In genomic region chr14:121348256-121348655, GRCm38 (mm10) we compare ENCODE assay signal across 8 mouse cellular contexts. TPM values are rescaled to one million over a fixed set of nuclear protein-coding genes. Genes with fewer than 3 reads are reported as not detected.
DNase-seq lines count a peak whose midpoint lies in the region; ATAC-seq and TF ChIP-seq lines count a peak whose summit lies in the region.

No protein-coding gene starts in this region.

- ATAC-seq in kidney, postnatal 0 days (replicated peaks; ENCODE audit: low FRiP score, low read depth): peak; percentile 61; the same call in 1 of the 2 replicates
- no peak for ATAC-seq in neural tube, embryonic 15.5 days (ENCODE audit: low FRiP score)
- ATAC-seq in monocyte, adult 5-6 weeks (replicated peaks; ENCODE audit: insufficient number of reproducible peaks, low FRiP score, low TSS enrichment, poor library complexity, severe bottlenecking): no peak

- no peaks in the 10 kb centered on the region for H3K36me3 ChIP-seq in heart, embryonic 10.5 days
- H3K36me3 ChIP-seq in kidney, postnatal 0 days (ENCODE audit: insufficient read depth, low read length): no peaks in the 10 kb centered on the region
- H3K36me3 ChIP-seq in neural tube, embryonic 15.5 days: no peaks in the 10 kb centered on the region

- no peaks in the 10 kb centered on the region for H3K9me3 ChIP-seq in heart, embryonic 10.5 days
- H3K9me3 ChIP-seq in kidney, postnatal 0 days (replicated peaks; ENCODE audit: low read length): no peaks in the 10 kb centered on the region
- H3K9me3 ChIP-seq in neural tube, embryonic 15.5 days (replicated peaks): no peaks in the 10 kb centered on the region

- TF ChIP-seq CTCF in kidney, postnatal 0 days (IDR thresholded peaks at IDR 0.05; ENCODE audit: low read depth): no peak

- H3K27ac ChIP-seq in heart, embryonic 10.5 days: peak overlapping the region; percentile 42
- H3K27ac ChIP-seq in kidney, postnatal 0 days: peak overlapping the region; percentile 47; the same call in 1 of the 2 replicates
- 0 out of 2 replicates have a peak overlapping the region, but pooled peaks have one; percentile 28 for H3K27ac ChIP-seq in neural tube, embryonic 15.5 days (replicated peaks)

- WGBS in heart, embryonic 10.5 days: 46% methylated on average over 8 of the region's 8 CpGs
- 24% methylated on average over 8 of the region's 8 CpGs for WGBS in kidney, postnatal 0 days
- 45% methylated on average over 8 of the region's 8 CpGs for WGBS in neural tube, embryonic 15.5 days

- peaks cover 87% of the 10 kb centered on the region for H3K4me1 ChIP-seq in heart, embryonic 10.5 days
- H3K4me1 ChIP-seq in kidney, postnatal 0 days (replicated peaks; ENCODE audit: insufficient read depth, low read length): peaks cover 40% of the 10 kb centered on the region
- H3K4me1 ChIP-seq in neural tube, embryonic 15.5 days: peaks cover 49% of the 10 kb centered on the region

- no peak overlapping the region for H3K4me3 ChIP-seq in heart, embryonic 10.5 days
- H3K4me3 ChIP-seq in kidney, postnatal 0 days (replicated peaks; ENCODE audit: low read depth, low read length): no peak overlapping the region
- H3K4me3 ChIP-seq in neural tube, embryonic 15.5 days (replicated peaks): no peak overlapping the region

- peak; percentile 32 to 56 for DNase-seq in cerebellum, postnatal 4 days (ENCODE audit: low spot score in 2 of 2)
- DNase-seq in cerebellum, adult 9-11 months: no peak
- peak; percentile 80 for DNase-seq in MN1 (ENCODE audit: low spot score)
- DNase-seq in heart, embryonic 10.5 days (ENCODE audit: low spot score): no peak
- DNase-seq in kidney, postnatal 0 days (ENCODE audit: low spot score): peak; percentile 89
- no peak for DNase-seq in spleen, postnatal 10 days (ENCODE audit: low spot score in 2 of 2)

- no peak overlapping the region for H3K4me2 ChIP-seq in kidney, postnatal 0 days (ENCODE audit: low read length)
- no peak overlapping the region for H3K4me2 ChIP-seq in neural tube, embryonic 15.5 days

- H3K27me3 ChIP-seq in heart, embryonic 10.5 days (ENCODE audit: insufficient read depth, poor library complexity, severe bottlenecking): no peaks in the 10 kb centered on the region
- H3K27me3 ChIP-seq in kidney, postnatal 0 days (ENCODE audit: insufficient read depth, low read length): no peaks in the 10 kb centered on the region
- H3K27me3 ChIP-seq in neural tube, embryonic 15.5 days (replicated peaks): no peaks in the 10 kb centered on the region

- H3K9ac ChIP-seq in kidney, postnatal 0 days (ENCODE audit: low read depth, low read length): no peak overlapping the region
- H3K9ac ChIP-seq in neural tube, embryonic 15.5 days (replicated peaks): no peak overlapping the region

RNA-seq across cellular contexts. Expression of gene Stk24, which starts 31.6 kb away (rescaled TPM):
- polyA plus RNA-seq in heart, embryonic 10.5 days (2016; fragmentation: Nextera tagmentation; extraction: Ambion mirVana): 37.9 and 39.8 TPM in 2 replicates
- polyA plus RNA-seq in kidney, postnatal 0 days (2015; fragmentation: Nextera tagmentation; extraction: Ambion mirVana): 33.2 and 36.6 TPM in 2 replicates
- 15.2 and 22.0 TPM in 2 replicates for polyA plus RNA-seq in neural tube, embryonic 15.5 days (2015; fragmentation: Nextera tagmentation; extraction: Ambion mirVana)
- total RNA-seq in monocyte, adult 5-6 weeks (2017): 267 to 321 TPM (median 302 TPM) in 3 replicates

Comparison
In these comparisons a context has a peak if more than half of its experiments do, and no peak if none do; other contexts are left out.
1. DNase-seq: peak in cerebellum, postnatal 4 days (2 of 2), MN1 (single experiment) and kidney, postnatal 0 days (single experiment); none in cerebellum, adult 9-11 months (single experiment), heart, embryonic 10.5 days (single experiment) and spleen, postnatal 10 days (0 of 2).
2. Peak in every context shown above with its lines, with median percentiles within 50 percentile points of each other: H3K27ac ChIP-seq.